8 mouse cellular contexts compared by ENCODE assay signal in genomic region chr5:130171423-130171954, GRCm38 (mm10). TPM values are rescaled to one million over a fixed set of nuclear protein-coding genes. Genes with fewer than 3 reads are reported as not detected.
A peak's percentile ranks its signal among the peaks of the same experiment; 100 is the strongest.
DNase-seq lines count a peak whose midpoint lies in the region; ATAC-seq and TF ChIP-seq lines count a peak whose summit lies in the region.

Gene Rabgef1 (plus strand): TSS chr5:130171798.

- H3K4me3 ChIP-seq in C2C12 (ENCODE audit: insufficient read depth, poor library complexity, severe bottlenecking), result peak within 1 kb of the TSS; percentile 79
- H3K4me3 ChIP-seq in erythroblast, embryonic 14.5 days (replicated peaks), result peak within 1 kb of the TSS; percentile 98
- H3K4me3 ChIP-seq in heart, embryonic 11.5 days (ENCODE audit: low read depth, low read length), result peak within 1 kb of the TSS; percentile 93
- H3K4me3 ChIP-seq in kidney, embryonic 15.5 days (replicated peaks), result peak within 1 kb of the TSS; percentile 86
- H3K4me3 ChIP-seq in limb, embryonic 15.5 days, result peak within 1 kb of the TSS; percentile 89
- peak within 1 kb of the TSS; percentile 94 for H3K4me3 ChIP-seq in midbrain, postnatal 0 days (ENCODE audit: low read depth, low read length)

- no peak for TF ChIP-seq CTCF in C2C12 (IDR thresholded peaks at IDR 0.05; ENCODE audit: control insufficient read depth, insufficient read depth, insufficient read length)
- TF ChIP-seq CTCF in midbrain, postnatal 0 days (IDR thresholded peaks at IDR 0.05), result no peak

- peak within 1 kb of the TSS; percentile 72 for H3ac ChIP-seq in C2C12 (ENCODE audit: control insufficient read depth, insufficient read length, low read depth)

- peak; percentile 92 for ATAC-seq in heart, embryonic 11.5 days (replicated peaks; ENCODE audit: insufficient number of reproducible peaks, low FRiP score, low TSS enrichment)
- peak; percentile 97 for ATAC-seq in kidney, embryonic 15.5 days (replicated peaks; ENCODE audit: low FRiP score)
- ATAC-seq in limb, embryonic 15.5 days (ENCODE audit: insufficient number of reproducible peaks, low FRiP score, low TSS enrichment, low read depth), result peak; percentile 87
- peak; percentile 94 for ATAC-seq in midbrain, postnatal 0 days (ENCODE audit: low FRiP score)

- DNase-seq in brain, embryonic 18.5 days (ENCODE audit: low read depth, low spot score), result peak; percentile 65
- DNase-seq in midbrain, postnatal 0 days (ENCODE audit: low spot score), result peak; percentile 92
- DNase-seq in spleen, postnatal 10 days (ENCODE audit: low spot score in 2 of 2), result peak; percentile 89 to 92

- no peaks in the 10 kb centered on the region for H3K36me3 ChIP-seq in C2C12 (ENCODE audit: control insufficient read depth, insufficient read depth)
- peaks cover 33% of the 10 kb centered on the region for H3K36me3 ChIP-seq in erythroblast, embryonic 14.5 days (ENCODE audit: control insufficient read depth)
- no peaks in the 10 kb centered on the region for H3K36me3 ChIP-seq in heart, embryonic 11.5 days (ENCODE audit: control insufficient read depth, insufficient read depth, low read length)
- H3K36me3 ChIP-seq in kidney, embryonic 15.5 days, result no peaks in the 10 kb centered on the region
- H3K36me3 ChIP-seq in limb, embryonic 15.5 days, result no peaks in the 10 kb centered on the region
- no peaks in the 10 kb centered on the region for H3K36me3 ChIP-seq in midbrain, postnatal 0 days (ENCODE audit: insufficient read depth, low read length)

- peak within 1 kb of the TSS; percentile 77 for H3K9ac ChIP-seq in heart, embryonic 11.5 days (ENCODE audit: low read depth, low read length)
- H3K9ac ChIP-seq in kidney, embryonic 15.5 days, result peak within 1 kb of the TSS; percentile 91
- H3K9ac ChIP-seq in limb, embryonic 15.5 days, result peak within 1 kb of the TSS; percentile 94
- peak within 1 kb of the TSS; percentile 89 for H3K9ac ChIP-seq in midbrain, postnatal 0 days (replicated peaks; ENCODE audit: low read length, poor library complexity, severe bottlenecking)

- H3K4me1 ChIP-seq in erythroblast, embryonic 14.5 days (ENCODE audit: control insufficient read depth), result peaks cover 83% of the 10 kb centered on the region
- peaks cover 15% of the 10 kb centered on the region for H3K4me1 ChIP-seq in heart, embryonic 11.5 days (ENCODE audit: control insufficient read depth, insufficient read depth, low read length)
- peaks cover 32% of the 10 kb centered on the region for H3K4me1 ChIP-seq in kidney, embryonic 15.5 days
- peaks cover 25% of the 10 kb centered on the region for H3K4me1 ChIP-seq in limb, embryonic 15.5 days
- H3K4me1 ChIP-seq in midbrain, postnatal 0 days (ENCODE audit: insufficient read depth, low read length), result peaks cover 14% of the 10 kb centered on the region

- no peaks in the 10 kb centered on the region for H3K27me3 ChIP-seq in C2C12 (ENCODE audit: control insufficient read depth, insufficient read depth, insufficient read length)
- no peaks in the 10 kb centered on the region for H3K27me3 ChIP-seq in erythroblast, embryonic 14.5 days (ENCODE audit: control insufficient read depth)
- no peaks in the 10 kb centered on the region for H3K27me3 ChIP-seq in heart, embryonic 11.5 days (ENCODE audit: control insufficient read depth, insufficient read depth, low read length)
- H3K27me3 ChIP-seq in kidney, embryonic 15.5 days, result no peaks in the 10 kb centered on the region
- H3K27me3 ChIP-seq in limb, embryonic 15.5 days, result no peaks in the 10 kb centered on the region
- H3K27me3 ChIP-seq in midbrain, postnatal 0 days (ENCODE audit: insufficient read depth, low read length), result no peaks in the 10 kb centered on the region

- peak within 1 kb of the TSS; percentile 77 for H3K4me2 ChIP-seq in heart, embryonic 11.5 days
- peak within 1 kb of the TSS; percentile 70 for H3K4me2 ChIP-seq in kidney, embryonic 15.5 days
- H3K4me2 ChIP-seq in limb, embryonic 15.5 days, result peak within 1 kb of the TSS; percentile 64
- peak within 1 kb of the TSS; percentile 76 for H3K4me2 ChIP-seq in midbrain, postnatal 0 days (ENCODE audit: low read depth, low read length, poor library complexity, severe bottlenecking)

- H3K27ac ChIP-seq in heart, embryonic 11.5 days (ENCODE audit: low read depth, low read length), result peak within 1 kb of the TSS; percentile 97
- peak within 1 kb of the TSS; percentile 94 for H3K27ac ChIP-seq in kidney, embryonic 15.5 days
- peak within 1 kb of the TSS; percentile 88 for H3K27ac ChIP-seq in limb, embryonic 15.5 days
- peak within 1 kb of the TSS; percentile 87 for H3K27ac ChIP-seq in midbrain, postnatal 0 days (ENCODE audit: low read depth, low read length)

- H3K9me3 ChIP-seq in erythroblast, embryonic 14.5 days (ENCODE audit: control insufficient read depth, low read length), result no peaks in the 10 kb centered on the region
- no peaks in the 10 kb centered on the region for H3K9me3 ChIP-seq in heart, embryonic 11.5 days (replicated peaks; ENCODE audit: control insufficient read depth, low read length)
- no peaks in the 10 kb centered on the region for H3K9me3 ChIP-seq in kidney, embryonic 15.5 days (replicated peaks)
- H3K9me3 ChIP-seq in limb, embryonic 15.5 days, result no peaks in the 10 kb centered on the region
- H3K9me3 ChIP-seq in midbrain, postnatal 0 days (ENCODE audit: low read length), result no peaks in the 10 kb centered on the region

- peaks cover 41% of the 10 kb centered on the region for H3K79me3 ChIP-seq in C2C12 (ENCODE audit: low read depth)

- WGBS in heart, embryonic 11.5 days (ENCODE audit: insufficient replicate concordance), result under 1% methylated on average over 49 of the region's 62 CpGs
- under 1% methylated on average over 39 of the region's 62 CpGs for WGBS in kidney, embryonic 15.5 days
- WGBS in limb, embryonic 15.5 days, result under 1% methylated on average over 42 of the region's 62 CpGs
- WGBS in midbrain, postnatal 0 days, result 0% methylated on average over 41 of the region's 62 CpGs

- H3K79me2 ChIP-seq in C2C12 (ENCODE audit: control insufficient read depth, insufficient read depth), result peaks cover 49% of the 10 kb centered on the region

TF ChIP-seq in C2C12, 6 proteins besides CTCF, POLR2A, EP300 and RAD21:
- TF ChIP-seq MAX (IDR thresholded peaks at IDR 0.05), result no peak
- no peak for TF ChIP-seq USF1 (IDR thresholded peaks at IDR 0.05; ENCODE audit: low read depth)
- no peak for TF ChIP-seq MYOG (IDR thresholded peaks at IDR 0.05; ENCODE audit: control insufficient read depth, extremely low read depth, insufficient read length)
- TF ChIP-seq FOSL1 (IDR thresholded peaks at IDR 0.05; ENCODE audit: insufficient read depth, low read length, poor library complexity, severe bottlenecking), result no peak
- no peak for TF ChIP-seq CEBPB (IDR thresholded peaks at IDR 0.05; ENCODE audit: low read depth)
- no peak for TF ChIP-seq MYOD1 (IDR thresholded peaks at IDR 0.05; ENCODE audit: control insufficient read depth, insufficient read length, low read depth)

RNA-seq across cellular contexts. Expression of gene Rabgef1, which starts in this region (rescaled TPM):
- 14.3 TPM for polyA plus RNA-seq in C2C12 (2012; fragmentation: generic; extraction: Trizol)
- 4.2 and 4.7 TPM in 2 replicates for polyA plus RNA-seq in erythroblast, embryonic 14.5 days (2012)
- 20.8 and 22.0 TPM in 2 replicates for polyA plus RNA-seq in heart, embryonic 11.5 days (2014; fragmentation: Nextera tagmentation; extraction: Ambion mirVana)
- 30.0 and 32.1 TPM in 2 replicates for polyA plus RNA-seq in kidney, embryonic 15.5 days (2015; fragmentation: Nextera tagmentation; extraction: Ambion mirVana)
- polyA plus RNA-seq in limb, embryonic 15.5 days (2015; fragmentation: Nextera tagmentation; extraction: Ambion mirVana), result 30.6 and 31.8 TPM in 2 replicates
- 15.5 and 24.2 TPM in 2 replicates for total RNA-seq in midbrain, postnatal 0 days (2014; rRNA removed)
- 31.3 and 34.1 TPM in 2 replicates for polyA plus RNA-seq in midbrain, postnatal 0 days (2015; fragmentation: Nextera tagmentation; extraction: Ambion mirVana)

Comparison
In these comparisons a context has a peak if more than half of its experiments do, and no peak if none do; other contexts are left out.
1. Peak in every context shown above with its lines: DNase-seq, ATAC-seq, H3K4me3 ChIP-seq and H3K27ac ChIP-seq.